Mouse (Mus musculus) CD4-positive, CD25-positive, alpha-beta regulatory T cell, adult 9 weeks (primary cell): ENCODE measurements around the gene Fus. TPM values are rescaled to one million over a fixed set of nuclear protein-coding genes. Genes with fewer than 3 reads are reported as not detected.

ENCODE experiments used
- polyA plus RNA-seq: library from polyadenylated mRNA; unstranded; fragments of 100-300 nt; shearing (Covaris generic); gene quantifications from one replicate; pipeline ENCODE4 v1.2.1, GENCODE M21; 2017

The Fus gene
- polyA plus RNA-seq, result 203 TPM

GRCm38 (mm10) chr7:127967004-127967921 is at the start of gene Fus:
Gene Fus (plus strand): TSS chr7:127967457.

GRCm38 (mm10) chr7:127929923-127930322 is 37.3 kb upstream of the Fus start, which contains the start of gene Prss8:
Gene Prss8 (minus strand): TSS chr7:127930104.

GRCm38 (mm10) chr7:127946470-127947023 is 20.7 kb upstream of the Fus start, which contains the start of gene Prss36:
Gene Prss36 (minus strand): TSS chr7:127946725.

GRCm38 (mm10) chr7:127993341-127993977 is 26.2 kb downstream of the Fus start, which contains the start of gene Pycard:
Gene Pycard (minus strand): TSS chr7:127993867.

GRCm38 (mm10) chr7:128003688-128004087 is 36.4 kb downstream of the Fus start, which contains the start of gene Trim72:
Gene Trim72 (plus strand): TSS chr7:128003949.

Other genes starting within 250 kb of the Fus start
- gene Ctf2, start 235.3 kb upstream of the Fus start, polyA plus RNA-seq, result not detected
- gene Fbxl19, start 222.9 kb upstream of the Fus start, polyA plus RNA-seq, result 0.87 TPM
- 31.0 TPM for gene Orai3, start 197.6 kb upstream of the Fus start, polyA plus RNA-seq
- gene Setd1a, start 190.8 kb upstream of the Fus start, polyA plus RNA-seq, result 1.8 TPM
- not detected for gene Gm49388, start 181.8 kb upstream of the Fus start, polyA plus RNA-seq
- gene Hsd3b7, start 166.9 kb upstream of the Fus start, polyA plus RNA-seq, result 2.5 TPM
- gene Stx4a, start 143.2 kb upstream of the Fus start, polyA plus RNA-seq, result 174 TPM
- 0.15 TPM for gene Stx1b, start 142.9 kb upstream of the Fus start, polyA plus RNA-seq
- 57.7 TPM for gene Zfp646, start 91.2 kb upstream of the Fus start, polyA plus RNA-seq
- gene Zfp668, start 90.6 kb upstream of the Fus start, polyA plus RNA-seq, result 19.7 TPM
- gene Prss53, start 76.5 kb upstream of the Fus start, polyA plus RNA-seq, result 0.94 TPM
- not detected for gene Gm21974, start 72.0 kb upstream of the Fus start, polyA plus RNA-seq
- gene Vkorc1, start 71.8 kb upstream of the Fus start, polyA plus RNA-seq, result 63.8 TPM
- 62.3 TPM for gene Bckdk, start 63.4 kb upstream of the Fus start, polyA plus RNA-seq
- 57.8 TPM for gene Kat8, start 54.9 kb upstream of the Fus start, polyA plus RNA-seq
- gene Prss8, start 37.4 kb upstream of the Fus start, polyA plus RNA-seq, result not detected
- 4.9 TPM for gene Prss36, start 20.7 kb upstream of the Fus start, polyA plus RNA-seq
- 357 TPM for gene Pycard, start 26.4 kb downstream of the Fus start, polyA plus RNA-seq
- gene Trim72, start 36.5 kb downstream of the Fus start, polyA plus RNA-seq, result not detected
- gene Itgam, start 95.2 kb downstream of the Fus start, polyA plus RNA-seq, result 1.6 TPM
- gene Gm49368, start 95.2 kb downstream of the Fus start, polyA plus RNA-seq, result not detected
- gene Itgax, start 162.1 kb downstream of the Fus start, polyA plus RNA-seq, result 0.32 TPM
- gene Itgad, start 186.9 kb downstream of the Fus start, polyA plus RNA-seq, result 1.8 TPM
- gene Cox6a2, start 238.9 kb downstream of the Fus start, polyA plus RNA-seq, result not detected